Mouse (Mus musculus) testis, adult 2 months (tissue): Measurements from ENCODE around the gene G430095P16Rik.

ENCODE experiments used
- CTCF ChIP-seq: fragments of 200-500 bp; IDR thresholded peaks from 2 replicates; pipeline ENCODE4 v1.5.1; 2012; ENCODE audit warnings: low read depth, mild to moderate bottlenecking, inconsistent platforms, low read length, moderate library complexity; ENCODE audit not compliant: control insufficient read depth, insufficient read depth, insufficient replicate concordance
- POLR2A ChIP-seq: fragments of 200-500 bp; IDR thresholded peaks from 2 replicates; pipeline ENCODE4 v1.6.1; 2012; ENCODE audit warnings: low read depth, mild to moderate bottlenecking, inconsistent platforms, low read length, moderate library complexity; ENCODE audit not compliant: control insufficient read depth

DNA sequence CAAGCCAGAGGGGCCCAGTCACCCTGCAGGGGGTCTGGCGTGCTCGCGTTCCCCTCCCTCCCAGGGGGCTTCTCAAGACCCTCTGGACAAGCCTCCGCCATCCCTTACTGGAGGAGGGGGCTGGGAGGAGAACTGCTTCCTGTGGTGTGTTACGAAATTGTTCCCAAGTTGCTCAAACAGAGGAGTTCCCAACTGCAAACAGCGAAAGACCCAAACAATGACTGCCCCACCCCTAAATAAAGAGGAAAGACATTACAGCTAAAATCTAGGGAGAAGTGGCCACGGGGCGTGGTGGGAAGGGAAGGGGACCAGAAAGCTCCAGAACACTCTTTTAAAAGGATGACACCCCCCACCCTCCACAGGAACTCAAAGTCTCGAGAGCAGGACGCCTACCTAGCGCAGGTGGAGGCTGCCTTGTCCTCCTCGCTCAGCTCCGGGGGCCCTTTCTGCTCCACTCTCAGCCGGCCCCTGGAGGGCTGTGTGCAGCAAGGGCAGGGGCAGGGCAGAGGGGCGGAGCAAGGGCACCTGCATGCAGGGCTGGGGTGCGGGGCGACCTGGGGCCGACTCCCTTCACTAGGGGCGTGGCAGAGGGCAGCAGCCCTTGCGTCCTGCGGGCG, 15.4 kb upstream of the G430095P16Rik start:
- TF ChIP-seq CTCF (no peak), POLR2A (no peak)
